Mouse (Mus musculus) C2C12 (cell line): Measurements from ENCODE around the gene Gm26661.

Experiments
- CTCF ChIP-seq: IDR thresholded peaks from one replicate; pipeline ENCODE4 v1.5.1; 2011; ENCODE audit not compliant: control insufficient read depth, insufficient read depth, insufficient read length
- MYOD1 ChIP-seq: IDR thresholded peaks from one replicate; pipeline ENCODE4 v1.6.1; 2011; ENCODE audit warnings: low read depth; ENCODE audit not compliant: control insufficient read depth, insufficient read length
- USF1 ChIP-seq: IDR thresholded peaks from one replicate; pipeline ENCODE4 v1.6.1; 2011; ENCODE audit warnings: low read depth, mild to moderate bottlenecking, control low read depth, moderate library complexity

DNA sequence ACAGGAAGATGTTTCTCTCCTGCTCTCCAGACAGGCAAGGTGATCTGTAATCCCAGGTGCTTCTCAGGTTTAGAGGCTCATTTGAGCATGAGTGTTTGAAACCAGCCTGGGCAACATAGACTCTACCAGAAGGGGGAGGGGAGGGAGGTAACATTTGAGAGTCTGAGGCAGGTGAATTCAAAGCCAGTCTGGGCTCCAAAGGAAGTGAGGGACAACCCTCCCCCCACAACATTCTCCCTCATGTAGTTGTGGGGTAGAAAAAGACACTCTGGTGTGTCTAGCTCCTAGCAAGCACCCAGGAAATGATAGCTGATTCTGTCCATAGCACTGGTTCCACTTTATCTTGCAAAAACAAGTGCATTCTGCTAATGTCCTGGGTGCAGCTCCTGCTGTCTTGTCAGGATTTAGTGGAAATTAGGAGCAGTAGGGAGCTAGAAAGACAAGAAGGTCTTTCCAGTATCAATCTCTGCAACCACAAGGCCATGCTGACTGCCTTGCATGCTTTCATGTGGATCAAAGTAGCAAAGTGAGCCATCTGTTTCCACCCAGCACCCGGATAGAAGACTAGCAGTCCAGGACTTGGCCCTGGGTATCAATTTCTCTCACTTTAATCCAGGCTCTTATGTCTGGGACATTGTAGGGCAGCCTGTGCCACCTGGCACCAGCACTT lies 40.5 kb downstream of the Gm26661 start:
- TF ChIP-seq CTCF (no peak), USF1 (no peak), MYOD1 (no peak)
